Mouse (Mus musculus): ENCODE measurements around the gene Th. TPM values are rescaled to one million over a fixed set of nuclear protein-coding genes. Genes with fewer than 3 reads are reported as not detected.

Gene Th
- polyA plus RNA-seq (2016; fragmentation: Nextera tagmentation; extraction: Ambion mirVana), result 7.9 and 14.1 TPM in 2 replicates

DNA sequence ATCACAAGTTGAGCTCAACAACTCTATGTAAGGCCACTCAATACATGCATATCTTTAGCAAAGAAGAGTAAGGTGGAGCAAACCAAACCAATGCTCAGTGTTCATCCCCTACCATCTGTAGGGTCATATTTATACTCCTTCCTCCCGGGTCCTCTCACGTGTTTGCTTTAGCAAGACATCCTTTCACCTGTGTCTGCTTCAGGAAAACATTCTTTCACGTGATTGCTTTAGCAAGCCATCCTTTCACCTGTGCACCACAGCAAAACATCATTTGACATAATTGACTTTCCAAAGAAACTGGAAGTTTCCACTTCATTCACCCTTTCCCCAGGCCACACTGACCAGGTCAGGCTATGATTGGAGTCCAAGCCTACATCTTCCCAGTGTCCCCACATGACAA is at the start of gene Th:
TSS of gene Th (minus strand) at position 101 of the 400 bp plus-strand sequence.
- Histone ChIP-seq H3K27me3 (ENCODE audit: low read depth, poor library complexity, severe bottlenecking) (peaks cover 7% of the 10 kb centered on the region; the same call in 1 of the 2 replicates), H3K4me1 (no peaks in the 10 kb centered on the region), H3K9me3 (replicated peaks) (no peaks in the 10 kb centered on the region), H3K27ac (replicated peaks) (no peak within 1 kb of the TSS), H3K36me3 (no peaks in the 10 kb centered on the region), H3K4me3 (no peak within 1 kb of the TSS)
- WGBS, result 82% methylated on average over 3 of the region's 3 CpGs
- no peak for DNase-seq (ENCODE audit: low spot score)

DNA sequence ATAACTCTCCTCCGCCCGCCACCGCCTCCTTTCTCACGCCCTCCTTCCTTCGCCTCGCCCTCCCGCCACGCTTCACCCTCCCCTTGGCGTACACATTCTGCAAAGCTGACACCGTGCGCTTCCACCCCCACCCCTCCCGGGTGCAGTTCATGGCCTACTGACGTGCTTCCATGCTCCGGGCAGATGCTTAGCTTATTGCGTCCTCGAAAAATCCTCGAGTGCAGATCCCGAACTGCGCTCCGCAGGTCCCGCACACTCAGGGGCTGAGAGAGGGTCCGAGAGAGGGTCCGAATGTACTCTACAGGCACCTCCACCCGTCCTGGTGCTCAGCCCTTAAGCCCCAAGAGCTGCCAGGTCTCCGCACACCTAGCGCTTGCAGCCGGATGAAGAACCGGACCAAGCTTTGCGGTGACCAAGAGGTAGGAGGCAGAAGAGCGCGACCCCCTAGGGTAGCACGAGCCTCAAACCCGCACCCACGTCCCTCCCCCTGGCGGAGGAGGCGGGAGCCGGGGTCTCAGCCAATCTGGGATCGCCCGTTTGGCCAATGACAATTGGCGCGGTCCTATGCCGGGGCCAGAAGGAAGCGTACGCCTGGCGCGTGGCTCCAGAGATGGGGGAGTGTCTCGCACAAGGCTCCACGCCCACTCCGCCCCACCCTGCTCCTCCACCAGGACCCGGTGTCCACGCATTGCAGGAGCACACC is 38.0 kb upstream of the Th start, which contains the start of gene Ascl2:
TSS of gene Ascl2 (minus strand) at position 456 of the 703 bp plus-strand sequence.
- WGBS, result 2% methylated on average over 51 of the region's 51 CpGs
- Histone ChIP-seq H3K27ac (replicated peaks) (no peak within 1 kb of the TSS; the same call in 1 of the 2 replicates), H3K4me1 (peaks cover 33% of the 10 kb centered on the region)

DNA sequence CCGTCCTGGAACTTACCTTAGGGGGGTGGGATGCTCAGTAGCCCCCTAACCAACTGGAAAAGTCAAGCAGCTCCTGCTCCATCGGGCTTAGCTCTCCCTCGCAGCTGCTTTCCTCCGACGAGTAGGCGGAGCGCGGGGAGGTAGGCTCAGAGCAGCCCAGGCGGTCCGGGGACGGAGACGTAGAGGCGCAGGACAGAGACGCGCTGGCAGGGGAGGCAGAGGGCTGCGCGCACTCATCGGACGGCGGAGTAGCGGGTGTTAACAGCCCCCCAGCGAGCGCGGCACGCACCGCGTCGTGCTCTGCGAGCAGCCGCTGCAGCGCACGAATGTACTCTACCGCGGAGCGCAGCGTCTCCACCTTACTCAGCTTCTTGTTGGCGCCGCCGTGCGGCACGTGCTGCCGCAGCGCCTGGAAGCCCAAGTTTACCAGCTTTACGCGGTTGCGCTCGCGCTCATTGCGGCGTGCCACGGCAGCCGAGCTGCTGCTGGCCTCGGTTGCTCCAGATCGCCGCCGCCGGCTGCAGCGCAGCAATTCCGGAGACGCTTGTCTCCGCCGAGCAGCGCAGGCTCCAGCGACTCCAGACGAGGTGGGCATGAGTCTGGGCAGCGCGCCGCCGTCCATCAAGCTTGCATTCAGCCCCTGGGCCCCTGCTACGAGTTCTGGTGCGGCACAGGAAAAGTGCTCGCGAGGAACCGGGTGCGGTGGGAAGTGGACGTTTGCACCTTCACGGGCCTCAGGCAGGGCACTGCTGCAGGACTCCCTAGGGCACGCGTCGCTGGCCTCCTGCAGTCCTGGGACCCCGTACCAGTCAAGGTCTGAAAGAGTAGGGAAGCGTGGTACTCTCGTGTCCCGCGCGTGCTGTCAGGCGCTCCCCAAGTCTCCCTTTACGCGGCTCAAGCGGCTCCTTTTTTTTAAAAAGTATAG is 37.2 kb upstream of the Th start:
- Histone ChIP-seq H3K9me3 (replicated peaks) (no peaks in the 10 kb centered on the region), H3K36me3 (no peaks in the 10 kb centered on the region), H3K27ac (replicated peaks) (no peak overlapping the region; the same call in 1 of the 2 replicates), H3K4me1 (peaks cover 41% of the 10 kb centered on the region), H3K4me3 (peak overlapping the region; percentile 59), H3K27me3 (ENCODE audit: low read depth, poor library complexity, severe bottlenecking) (peaks cover 92% of the 10 kb centered on the region)
- peak; percentile 74 for DNase-seq (ENCODE audit: low spot score)
- under 1% methylated on average over 90 of the region's 90 CpGs for WGBS

More for the DNA sequence above, 38.0 kb upstream of the Th start, which contains the start of gene Ascl2:
- no peaks in the 10 kb centered on the region for H3K36me3 ChIP-seq
- peak; percentile 56 for DNase-seq (ENCODE audit: low spot score)
- peak within 1 kb of the TSS; percentile 59 for H3K4me3 ChIP-seq
- no peaks in the 10 kb centered on the region for H3K9me3 ChIP-seq (replicated peaks)
- H3K27me3 ChIP-seq (ENCODE audit: low read depth, poor library complexity, severe bottlenecking), result peaks cover 87% of the 10 kb centered on the region

DNA sequence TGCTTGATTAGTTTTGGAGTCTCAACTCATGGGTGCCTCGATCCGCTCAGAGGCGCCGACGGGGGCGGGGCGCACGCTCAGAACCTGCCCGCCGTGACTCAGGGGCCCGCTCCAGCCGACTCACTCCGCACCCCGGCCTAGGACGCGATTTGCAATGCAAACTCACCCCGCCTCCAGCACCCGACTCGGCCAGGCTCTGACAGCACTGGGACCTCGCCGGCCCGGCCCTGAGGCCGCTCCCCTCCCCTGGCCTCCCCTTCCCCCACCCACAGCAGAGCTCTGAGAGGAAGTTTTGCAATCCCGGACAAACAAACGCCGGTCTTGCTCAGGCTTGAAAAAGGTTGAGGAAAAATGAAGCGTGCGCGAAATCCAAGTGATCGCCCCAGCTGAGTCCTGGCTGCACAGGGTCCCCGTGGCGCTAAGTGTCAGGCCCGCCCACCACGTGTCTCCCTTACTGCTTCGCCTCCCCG is 36.5 kb upstream of the Th start:
- H3K27ac ChIP-seq (replicated peaks), result no peak overlapping the region; the same call in 1 of the 2 replicates
- WGBS, result under 1% methylated on average over 36 of the region's 36 CpGs

DNA sequence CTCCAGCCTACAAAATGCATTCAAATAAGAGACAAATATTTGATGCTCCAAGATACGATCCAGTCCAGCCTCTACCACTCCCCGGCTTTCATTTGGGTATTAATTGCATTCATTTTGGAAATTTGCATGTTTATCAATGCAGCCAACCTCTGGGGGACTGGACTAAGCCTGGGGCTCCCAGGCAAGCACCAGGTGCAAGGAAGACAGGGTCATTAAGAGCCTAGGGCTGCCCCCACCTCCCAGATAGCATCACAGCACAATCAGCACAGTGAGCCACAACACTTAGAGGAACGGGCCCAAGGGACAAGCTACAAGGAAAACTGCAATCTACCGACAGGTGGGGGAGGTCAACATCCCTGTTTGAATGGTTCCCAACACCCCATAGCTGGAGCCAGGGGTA is 28.8 kb upstream of the Th start:
- WGBS, result 81% methylated on average over 4 of the region's 4 CpGs

More for the DNA sequence above, 36.5 kb upstream of the Th start:
- Histone ChIP-seq H3K9me3 (replicated peaks) (no peaks in the 10 kb centered on the region), H3K27me3 (ENCODE audit: low read depth, poor library complexity, severe bottlenecking) (peaks cover 97% of the 10 kb centered on the region), H3K4me3 (peak overlapping the region; percentile 59), H3K4me1 (peaks cover 41% of the 10 kb centered on the region), H3K36me3 (no peaks in the 10 kb centered on the region)
- DNase-seq (ENCODE audit: low spot score), result peak; percentile 46

DNA sequence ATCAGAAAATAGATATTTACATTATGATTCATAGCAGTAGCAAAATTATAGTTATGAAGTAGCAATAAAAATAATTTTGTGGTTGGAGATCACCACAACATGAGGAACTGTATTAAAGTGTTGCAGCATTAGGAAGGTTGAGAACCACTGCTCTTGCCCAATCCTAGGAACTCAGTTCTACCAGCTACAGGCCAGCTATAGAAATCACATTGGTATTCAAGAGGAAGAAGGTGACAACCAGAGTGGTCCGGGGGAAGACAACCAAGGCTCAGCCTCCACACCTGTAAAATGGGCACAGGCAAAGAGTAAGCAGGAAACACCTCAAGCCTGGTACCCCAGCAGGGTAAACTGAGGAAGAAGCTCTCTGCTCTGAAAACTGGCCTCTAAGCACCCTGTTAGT is 27.9 kb upstream of the Th start:
- no peak for DNase-seq (ENCODE audit: low spot score)
- Histone ChIP-seq H3K9me3 (replicated peaks) (no peaks in the 10 kb centered on the region), H3K4me1 (peaks cover 7% of the 10 kb centered on the region), H3K36me3 (no peaks in the 10 kb centered on the region), H3K4me3 (no peak overlapping the region), H3K27ac (replicated peaks) (no peak overlapping the region), H3K27me3 (ENCODE audit: low read depth, poor library complexity, severe bottlenecking) (peaks cover 29% of the 10 kb centered on the region)
- 91% methylated on average over 1 of the region's 1 CpGs for WGBS

More for the DNA sequence above, 28.8 kb upstream of the Th start:
- no peak for DNase-seq (ENCODE audit: low spot score)
- Histone ChIP-seq H3K4me3 (no peak overlapping the region), H3K27ac (replicated peaks) (no peak overlapping the region), H3K27me3 (ENCODE audit: low read depth, poor library complexity, severe bottlenecking) (peaks cover 37% of the 10 kb centered on the region), H3K9me3 (replicated peaks) (no peaks in the 10 kb centered on the region), H3K4me1 (peaks cover 16% of the 10 kb centered on the region), H3K36me3 (no peaks in the 10 kb centered on the region)

DNA sequence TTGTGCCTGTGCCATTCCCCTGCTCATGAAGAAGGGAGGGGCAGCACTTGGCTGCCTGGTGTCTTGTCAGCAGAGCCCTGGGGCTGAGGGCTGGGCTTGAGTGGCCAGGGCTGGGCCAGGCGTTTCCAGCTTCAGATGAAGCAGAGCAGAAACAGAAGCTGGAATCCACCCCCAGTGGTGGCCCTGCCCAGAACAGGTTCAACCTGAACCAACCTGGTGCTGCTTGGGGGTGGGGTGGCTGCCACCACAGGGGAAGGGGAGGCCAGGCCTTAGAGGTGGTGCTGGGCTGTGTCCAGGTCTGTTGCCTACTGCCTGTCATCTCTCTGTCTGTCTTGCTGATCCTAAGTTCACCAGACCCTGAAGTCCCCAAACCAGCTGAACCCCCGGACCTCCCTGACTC is 25.1 kb upstream of the Th start:
- Histone ChIP-seq H3K27ac (replicated peaks) (no peak overlapping the region), H3K36me3 (no peaks in the 10 kb centered on the region), H3K4me1 (no peaks in the 10 kb centered on the region), H3K4me3 (no peak overlapping the region), H3K27me3 (ENCODE audit: low read depth, poor library complexity, severe bottlenecking) (peaks cover 4% of the 10 kb centered on the region; the same call in 1 of the 2 replicates), H3K9me3 (replicated peaks) (no peaks in the 10 kb centered on the region)
- DNase-seq (ENCODE audit: low spot score), result no peak
- 78% methylated on average over 2 of the region's 2 CpGs for WGBS

DNA sequence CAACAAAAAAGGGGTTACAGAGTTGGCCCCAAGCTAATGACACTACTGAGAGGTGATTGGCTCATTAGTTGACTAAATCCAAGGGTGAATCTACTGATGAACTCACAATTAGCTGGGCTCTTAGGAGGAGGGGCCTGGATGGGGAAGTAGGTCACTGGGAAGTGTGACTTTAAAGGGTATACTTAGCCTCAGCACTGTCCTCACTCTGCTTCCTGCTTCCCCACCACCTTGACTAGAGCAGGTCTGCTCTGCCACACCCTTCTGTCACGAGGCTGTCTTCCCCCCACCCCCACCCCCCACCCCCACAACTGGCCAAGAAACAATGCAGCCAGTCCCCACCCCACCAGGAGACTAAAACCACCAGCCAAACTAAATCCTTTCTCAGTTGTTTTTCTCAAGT is 18.6 kb upstream of the Th start:
- 0 out of 2 replicates have a peak, but pooled peaks cover 3% of the 10 kb centered on the region for H3K9me3 ChIP-seq (replicated peaks)
- H3K36me3 ChIP-seq, result no peaks in the 10 kb centered on the region
- peaks cover 9% of the 10 kb centered on the region; the same call in 1 of the 2 replicates for H3K4me1 ChIP-seq
- no peak overlapping the region for H3K4me3 ChIP-seq
- 15% methylated on average over 1 of the region's 1 CpGs for WGBS
- no peak for DNase-seq (ENCODE audit: low spot score)
- peaks cover 40% of the 10 kb centered on the region for H3K27me3 ChIP-seq (ENCODE audit: low read depth, poor library complexity, severe bottlenecking)
- H3K27ac ChIP-seq (replicated peaks), result no peak overlapping the region

DNA sequence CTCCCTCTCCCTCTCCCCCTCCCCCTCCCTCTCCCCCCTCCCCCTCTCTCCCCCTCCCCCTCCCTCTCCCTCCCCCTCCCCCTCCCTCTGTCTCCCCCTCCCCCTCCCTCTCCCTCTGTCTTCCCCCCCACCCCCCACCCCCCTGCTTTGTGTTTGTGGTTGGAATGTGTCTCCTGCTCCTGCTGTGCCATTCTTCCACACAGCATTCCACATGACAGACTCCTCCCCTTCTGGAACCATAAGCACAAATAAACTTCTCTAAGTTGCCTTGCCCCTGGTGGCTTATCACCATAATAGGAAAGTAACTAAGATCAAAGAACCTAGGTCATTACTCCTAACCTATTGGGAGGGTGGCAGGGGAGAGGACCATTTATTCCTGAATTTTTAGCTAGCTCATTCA is 6.7 kb upstream of the Th start:
- Histone ChIP-seq H3K27ac (replicated peaks) (no peak overlapping the region), H3K4me3 (no peak overlapping the region), H3K27me3 (ENCODE audit: low read depth, poor library complexity, severe bottlenecking) (peaks cover 6% of the 10 kb centered on the region; the same call in 1 of the 2 replicates), H3K4me1 (no peaks in the 10 kb centered on the region), H3K36me3 (no peaks in the 10 kb centered on the region), H3K9me3 (replicated peaks) (no peaks in the 10 kb centered on the region)
- DNase-seq (ENCODE audit: low spot score), result no peak

DNA sequence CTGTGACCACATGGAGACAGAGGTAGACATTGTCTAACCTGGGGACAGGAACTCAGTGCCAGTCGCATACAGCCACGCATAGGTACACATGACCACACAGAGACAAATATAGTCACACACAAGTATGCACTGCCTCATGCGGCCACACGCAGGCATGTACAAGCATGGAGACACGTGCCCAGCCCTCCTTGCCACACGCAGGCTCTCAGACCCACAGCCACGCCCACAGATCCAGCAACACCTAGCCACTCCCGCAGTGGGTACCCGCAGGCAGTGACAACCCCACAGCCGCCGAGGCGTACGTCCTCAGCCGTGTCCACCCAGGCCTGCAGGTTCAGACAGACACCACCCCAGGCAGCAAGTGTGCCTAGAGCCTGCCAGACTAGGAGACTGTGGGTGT is 4.8 kb upstream of the Th start:
- 93% methylated on average over 14 of the region's 14 CpGs for WGBS
- no peaks in the 10 kb centered on the region for H3K9me3 ChIP-seq (replicated peaks)
- no peak for DNase-seq (ENCODE audit: low spot score)
- H3K36me3 ChIP-seq, result no peaks in the 10 kb centered on the region
- H3K27me3 ChIP-seq (ENCODE audit: low read depth, poor library complexity, severe bottlenecking), result peaks cover 6% of the 10 kb centered on the region; the same call in 1 of the 2 replicates
- H3K4me3 ChIP-seq, result no peak overlapping the region
- H3K27ac ChIP-seq (replicated peaks), result no peak overlapping the region
- H3K4me1 ChIP-seq, result no peaks in the 10 kb centered on the region

DNA sequence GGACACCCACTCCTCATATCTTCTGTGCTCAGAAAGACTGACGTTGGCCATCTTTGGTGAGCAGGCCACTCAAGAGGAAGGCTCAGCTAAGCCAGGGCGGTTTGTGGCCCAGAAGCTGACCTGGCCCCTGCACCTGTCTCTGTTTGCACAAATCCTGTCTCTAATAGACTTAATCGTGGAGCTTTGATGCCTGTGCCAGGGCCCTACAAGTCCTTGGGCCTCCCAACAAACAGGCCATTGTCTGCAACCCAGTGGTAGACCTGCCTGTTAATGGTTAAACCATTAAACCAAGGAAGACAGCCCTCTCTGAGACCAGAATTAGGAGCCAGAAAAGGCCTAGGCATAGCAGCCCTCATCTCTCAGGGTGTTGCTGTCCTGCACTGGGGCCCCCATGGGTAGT is 1.5 kb upstream of the Th start:
- no peak overlapping the region for H3K4me3 ChIP-seq
- H3K27ac ChIP-seq (replicated peaks), result no peak overlapping the region
- H3K27me3 ChIP-seq (ENCODE audit: low read depth, poor library complexity, severe bottlenecking), result peaks cover 8% of the 10 kb centered on the region; the same call in 1 of the 2 replicates
- 74% methylated on average over 3 of the region's 3 CpGs for WGBS
- DNase-seq (ENCODE audit: low spot score), result no peak
- H3K36me3 ChIP-seq, result no peaks in the 10 kb centered on the region
- H3K4me1 ChIP-seq, result no peaks in the 10 kb centered on the region
- no peaks in the 10 kb centered on the region for H3K9me3 ChIP-seq (replicated peaks)

DNA sequence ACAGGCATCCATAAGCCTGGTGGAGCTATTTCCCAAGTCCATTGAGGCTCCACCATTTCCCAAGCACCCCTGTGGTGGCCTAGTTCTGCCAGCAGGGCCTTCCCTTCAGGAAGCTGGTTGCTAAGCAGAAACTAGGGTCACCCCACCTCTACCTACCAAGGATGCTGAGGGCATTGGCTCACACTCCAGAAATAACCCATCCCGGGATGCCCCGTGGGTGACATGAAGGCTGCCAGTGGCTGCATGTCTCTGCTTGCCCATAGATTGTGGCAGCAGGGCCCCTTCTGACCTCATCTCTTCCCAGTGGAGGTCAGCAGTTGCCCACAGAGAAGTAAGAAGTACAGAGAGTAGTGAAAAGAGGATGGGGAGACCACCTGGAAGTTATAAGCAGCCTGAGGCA is 1.4 kb downstream of the Th start:
- no peak for DNase-seq (ENCODE audit: low spot score)
- H3K4me1 ChIP-seq, result no peaks in the 10 kb centered on the region
- H3K27me3 ChIP-seq (ENCODE audit: low read depth, poor library complexity, severe bottlenecking), result peaks cover 3% of the 10 kb centered on the region; the same call in 1 of the 2 replicates
- H3K36me3 ChIP-seq, result no peaks in the 10 kb centered on the region
- no peaks in the 10 kb centered on the region for H3K9me3 ChIP-seq (replicated peaks)
- H3K4me3 ChIP-seq, result no peak overlapping the region
- WGBS, result 92% methylated on average over 2 of the region's 2 CpGs
- H3K27ac ChIP-seq (replicated peaks), result no peak overlapping the region

All from midbrain, embryonic 10.5 days (tissue).